Mouse (Mus musculus): ENCODE data around the gene Prkcq.

Prkcq gene

DNA sequence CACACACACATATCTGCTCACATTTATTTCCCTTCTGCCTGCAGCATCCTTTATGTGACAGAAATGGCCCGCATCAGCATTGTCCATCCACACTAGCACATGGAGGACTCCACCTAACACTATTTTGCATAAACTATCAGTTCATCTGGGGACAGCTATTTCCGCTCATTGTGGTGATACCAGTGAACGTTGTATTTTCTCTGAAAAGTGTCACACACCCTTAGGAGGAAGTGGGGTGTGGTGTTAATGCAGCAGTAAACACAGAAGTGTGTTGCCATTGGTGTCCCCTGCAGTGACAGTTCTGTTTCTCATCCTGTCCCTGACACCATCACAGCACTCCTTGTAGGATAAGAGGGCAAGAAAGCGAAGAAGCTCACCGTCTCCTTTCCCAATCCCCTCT is 46.2 kb downstream of the Prkcq start:
- no peak for DNase-seq (ENCODE audit: inconsistent ontology term)

DNA sequence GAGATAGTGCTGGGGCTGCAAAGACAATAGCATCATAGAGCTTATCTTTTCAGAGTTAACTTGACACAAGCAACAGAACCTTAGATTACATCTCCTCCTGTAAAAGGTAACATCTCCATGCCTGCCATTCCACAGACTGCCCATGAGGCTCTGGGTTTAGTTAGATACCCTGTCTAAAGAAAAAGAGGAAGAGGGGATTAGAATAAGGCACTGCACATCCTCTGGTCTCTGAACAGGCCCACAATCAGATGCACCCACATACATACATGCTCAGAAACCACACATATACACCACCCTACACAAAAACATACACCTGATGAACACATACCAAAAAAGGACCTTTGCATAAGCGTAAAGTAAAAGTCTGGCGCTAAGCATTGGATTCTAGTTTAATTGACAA is 47.4 kb downstream of the Prkcq start:
- DNase-seq (ENCODE audit: inconsistent ontology term) = no peak

DNA sequence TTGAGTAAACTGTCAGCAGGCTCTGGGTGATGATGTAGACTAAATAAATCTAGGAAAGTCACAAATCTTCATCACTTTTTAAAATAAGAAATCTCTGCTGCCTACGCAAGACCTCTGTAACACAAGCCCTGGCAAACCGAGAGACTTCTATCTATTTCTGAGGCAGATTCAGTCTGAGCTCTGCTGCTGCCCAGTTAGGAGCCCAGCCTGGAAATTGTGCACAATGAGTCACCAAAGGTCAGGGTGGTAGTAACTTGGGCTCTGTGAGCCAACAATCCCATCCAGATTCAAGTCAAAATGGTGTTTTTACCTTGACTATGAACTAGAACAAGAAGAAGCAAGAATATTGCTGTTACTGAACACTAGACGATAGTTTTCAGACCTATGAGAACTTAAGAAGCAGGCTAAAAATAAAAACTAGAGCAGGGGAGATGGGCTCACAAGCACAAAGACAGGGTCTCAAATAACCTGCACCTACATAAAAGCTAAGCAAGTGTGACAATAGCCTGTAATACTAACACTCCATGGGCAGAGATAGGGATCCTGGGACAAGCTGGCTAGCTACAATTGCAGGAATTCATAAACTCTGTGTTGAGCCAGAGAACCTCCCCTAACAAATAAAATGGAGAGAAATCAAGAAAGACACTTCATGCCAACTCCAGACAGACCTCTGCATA is 53.0 kb downstream of the Prkcq start:
- no peak for DNase-seq (ENCODE audit: inconsistent ontology term)

DNA sequence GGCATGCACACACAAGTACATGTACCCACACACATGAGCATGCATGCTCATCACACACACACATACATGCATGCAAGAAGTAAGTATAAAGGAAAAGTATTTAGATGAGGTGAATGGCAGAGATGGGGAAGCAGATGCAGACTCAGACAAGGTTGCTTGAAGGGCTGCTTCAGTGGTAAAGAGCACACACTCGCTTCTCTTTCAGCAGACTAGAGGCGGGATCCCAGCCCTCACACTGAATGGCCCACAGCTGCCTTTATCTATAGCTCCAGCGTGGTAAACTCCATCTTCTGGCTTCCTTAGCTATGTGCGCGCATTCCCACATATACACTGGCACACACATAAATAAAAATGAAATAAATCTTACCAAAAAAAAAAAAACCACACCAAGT is 53.6 kb downstream of the Prkcq start:
- DNase-seq (ENCODE audit: inconsistent ontology term) = no peak

DNA sequence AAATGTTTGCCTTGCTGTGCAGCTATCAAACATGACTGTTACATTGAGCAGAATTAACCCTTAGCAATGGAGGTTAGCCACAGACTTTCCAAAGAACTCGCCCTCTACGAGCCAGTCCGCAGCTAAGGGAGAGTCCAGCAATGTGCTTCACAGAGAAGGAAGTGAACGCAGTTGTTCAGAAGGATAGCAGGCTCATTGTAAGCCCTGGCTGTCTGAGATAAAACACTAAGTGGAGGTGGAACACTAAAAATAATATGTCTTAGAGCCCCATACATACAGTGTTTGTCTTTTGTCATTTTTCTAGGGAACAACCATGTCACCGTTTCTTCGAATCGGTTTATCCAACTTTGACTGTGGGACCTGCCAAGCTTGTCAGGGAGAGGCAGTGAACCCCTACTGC is 54.6 kb downstream of the Prkcq start:
- no peak for DNase-seq (ENCODE audit: inconsistent ontology term)

DNA sequence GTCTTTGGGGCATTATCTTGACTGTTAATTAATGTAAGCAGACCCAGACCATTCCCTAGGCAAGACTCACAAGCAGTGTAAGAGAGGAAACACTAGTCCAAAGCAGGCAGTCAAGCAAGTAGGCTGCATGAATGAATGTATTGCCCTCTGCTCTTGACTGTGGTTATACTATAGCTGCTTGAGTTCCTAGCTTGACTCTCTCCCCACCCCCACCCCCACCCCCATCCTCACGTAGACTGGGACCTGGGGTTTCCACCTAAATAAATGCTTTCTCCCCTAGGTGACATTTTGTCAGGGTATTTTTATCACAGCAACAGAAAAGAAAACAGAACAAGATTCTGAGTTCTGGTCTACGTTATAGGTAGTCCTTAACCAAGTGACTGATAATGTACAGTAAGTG is 57.2 kb downstream of the Prkcq start:
- DNase-seq (ENCODE audit: inconsistent ontology term) = no peak

DNA sequence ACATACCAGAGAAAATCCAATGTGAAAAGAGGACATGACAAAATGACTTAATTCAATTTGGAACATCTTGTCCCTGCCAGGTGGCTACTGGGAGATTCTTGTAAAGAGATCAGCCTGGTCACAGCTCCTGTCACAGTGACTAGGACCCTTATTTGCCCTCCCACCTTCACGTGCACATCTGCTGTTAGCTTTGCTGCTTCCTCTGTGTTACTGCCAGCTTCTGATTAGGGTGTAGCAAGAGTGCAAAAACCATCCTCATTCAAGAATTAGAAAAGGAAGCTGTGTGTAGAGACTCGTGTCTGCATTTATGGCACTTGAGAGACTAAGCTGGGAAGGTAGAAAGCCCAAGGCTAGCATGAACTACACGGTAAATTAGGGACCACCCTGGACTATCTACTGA is 59.2 kb downstream of the Prkcq start:
- no peak for DNase-seq (ENCODE audit: inconsistent ontology term)

DNA sequence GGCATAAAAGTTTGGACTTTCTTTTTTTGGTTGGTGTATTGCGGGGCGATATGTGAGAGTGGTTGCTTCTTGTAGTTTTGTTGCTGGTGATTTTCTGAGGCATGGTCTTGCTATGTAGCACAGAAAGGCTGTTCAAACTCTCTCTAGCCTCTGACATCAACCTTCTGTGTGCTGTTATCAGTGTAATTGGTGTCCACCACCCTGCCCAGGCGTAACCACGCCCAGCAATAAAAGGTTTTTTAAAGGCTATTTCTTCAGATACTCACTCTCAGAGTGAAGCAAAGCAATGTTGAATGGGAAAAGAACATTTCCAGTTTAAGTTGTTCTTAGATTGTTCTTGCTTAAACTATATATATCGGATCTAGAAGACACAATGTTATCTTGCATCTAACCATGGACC is 60.1 kb downstream of the Prkcq start:
- DNase-seq (ENCODE audit: inconsistent ontology term) = no peak

DNA sequence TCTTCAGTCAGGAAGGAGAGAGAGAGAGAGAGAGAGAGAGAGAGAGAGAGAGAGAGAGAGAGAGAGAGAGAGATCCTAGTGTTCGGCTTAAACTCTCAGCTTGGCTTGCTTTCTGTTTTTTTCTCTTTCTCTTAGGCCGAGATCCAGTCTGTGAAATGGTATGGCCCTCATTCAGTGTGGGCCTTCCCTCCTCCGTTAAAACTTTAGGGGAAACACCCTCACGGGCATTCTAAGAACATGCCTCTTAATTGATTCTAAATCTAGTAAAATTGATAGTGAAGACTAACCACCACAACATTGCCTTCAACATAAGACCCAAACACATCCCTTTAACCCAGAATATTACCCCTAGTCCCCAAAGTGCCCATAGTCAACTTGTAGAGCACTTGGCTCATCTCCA is 66.3 kb downstream of the Prkcq start:
- no peak for DNase-seq (ENCODE audit: inconsistent ontology term)

DNA sequence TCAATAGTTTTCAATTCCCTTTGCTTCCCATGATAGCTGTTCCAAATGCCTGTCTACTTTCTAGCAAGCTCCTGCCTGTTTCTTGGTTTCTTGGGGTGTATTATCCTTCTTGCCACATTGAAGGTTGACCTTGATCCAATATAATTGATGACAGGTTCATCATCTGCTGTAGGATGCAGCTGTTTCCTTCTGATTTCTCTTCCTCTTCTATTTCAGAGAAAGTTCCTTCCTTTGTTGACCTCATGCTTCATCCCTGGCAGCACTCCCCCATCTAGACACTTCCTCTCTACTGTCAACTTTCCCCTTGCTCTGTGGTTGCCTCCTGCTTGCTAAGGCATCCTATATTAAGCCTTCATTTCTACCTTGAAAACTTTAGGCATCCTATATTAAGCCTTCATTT is 67.6 kb downstream of the Prkcq start:
- no peak for DNase-seq (ENCODE audit: inconsistent ontology term)

DNA sequence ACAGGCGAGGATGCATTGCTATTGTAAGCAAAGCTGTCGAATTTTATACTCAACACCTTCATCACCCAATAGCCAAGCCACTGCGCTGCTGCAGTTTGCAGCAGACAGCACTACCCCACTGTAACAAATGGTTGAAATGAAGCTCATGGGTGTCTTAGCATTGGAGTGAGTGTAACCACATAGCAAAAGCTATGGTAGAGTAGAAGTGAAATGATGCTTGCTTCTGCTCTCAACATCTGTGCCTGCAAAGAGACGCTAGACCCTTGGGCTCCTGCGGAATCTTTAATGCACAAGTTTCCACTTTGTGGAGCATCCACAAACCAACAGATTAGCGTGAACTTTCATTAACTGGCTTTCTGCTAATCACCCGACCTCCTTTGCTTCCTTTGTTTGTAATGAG is 74.0 kb downstream of the Prkcq start:
- DNase-seq (ENCODE audit: inconsistent ontology term) = no peak

DNA sequence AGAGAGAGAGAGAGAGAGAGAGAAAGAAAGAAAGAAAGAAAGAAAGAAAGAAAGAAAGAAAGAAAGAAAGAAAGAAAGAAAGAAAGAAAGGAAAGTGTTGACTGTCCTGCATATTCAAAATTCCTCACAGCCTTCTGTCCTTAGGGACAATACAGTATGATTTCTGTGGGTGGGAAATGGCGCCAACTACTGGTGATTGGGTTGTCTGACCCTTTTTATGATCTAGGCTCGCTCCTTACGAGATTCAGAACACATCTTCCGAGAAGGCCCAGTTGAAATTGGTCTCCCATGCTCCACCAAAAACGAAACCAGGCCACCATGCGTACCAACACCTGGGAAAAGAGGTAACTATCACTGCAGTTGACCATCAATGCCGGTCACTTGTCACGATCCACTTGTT is 82.0 kb downstream of the Prkcq start:
- peak; percentile 48 for DNase-seq (ENCODE audit: inconsistent ontology term)

DNA sequence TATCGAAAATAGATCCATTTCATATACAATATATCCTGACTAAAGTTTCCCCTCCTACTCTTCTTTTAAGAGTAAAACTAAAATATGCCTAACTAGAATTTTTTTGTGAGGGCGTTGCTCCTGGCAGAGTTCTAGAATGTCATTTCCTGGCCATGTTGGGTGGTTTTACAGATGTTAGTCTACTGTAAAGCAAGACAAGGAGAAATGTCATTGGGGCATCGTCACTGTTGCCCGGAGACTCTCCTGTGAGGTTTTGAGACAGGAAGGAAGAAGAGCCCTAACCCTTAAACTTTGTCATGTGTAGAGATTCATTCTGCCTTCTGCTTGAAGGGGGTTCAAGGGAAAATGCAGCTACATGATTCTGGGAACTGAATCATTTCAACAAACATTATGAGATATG is 82.5 kb downstream of the Prkcq start:
- DNase-seq (ENCODE audit: inconsistent ontology term) = no peak

DNA sequence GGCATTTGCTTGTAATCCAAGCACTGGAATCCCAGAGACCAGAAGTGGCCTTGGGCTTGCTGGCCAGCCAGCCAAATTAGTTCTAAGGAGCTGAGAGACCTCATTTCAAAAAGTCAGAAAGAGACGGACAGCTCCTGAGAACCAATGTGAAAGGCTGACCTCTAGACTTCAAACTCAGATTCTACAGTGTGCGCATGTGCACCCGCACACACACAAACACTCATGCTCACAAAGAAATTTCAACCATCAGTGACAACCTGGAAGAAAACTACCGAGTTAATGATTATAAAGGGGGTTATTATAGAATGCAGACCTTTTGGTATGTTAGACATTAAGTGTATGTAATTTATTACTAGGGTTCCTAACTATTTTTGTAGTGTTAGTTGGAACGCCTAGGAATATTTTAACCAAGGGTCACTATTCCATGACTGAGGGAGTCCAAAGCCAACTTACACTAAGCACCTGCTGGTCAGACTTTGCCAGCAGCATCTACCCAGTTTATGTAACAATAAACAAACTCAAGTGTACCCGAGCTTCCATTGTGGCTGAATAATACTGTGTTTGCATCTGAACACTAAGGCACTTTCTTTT is 85.4 kb downstream of the Prkcq start:
- no peak for DNase-seq (ENCODE audit: inconsistent ontology term)

DNA sequence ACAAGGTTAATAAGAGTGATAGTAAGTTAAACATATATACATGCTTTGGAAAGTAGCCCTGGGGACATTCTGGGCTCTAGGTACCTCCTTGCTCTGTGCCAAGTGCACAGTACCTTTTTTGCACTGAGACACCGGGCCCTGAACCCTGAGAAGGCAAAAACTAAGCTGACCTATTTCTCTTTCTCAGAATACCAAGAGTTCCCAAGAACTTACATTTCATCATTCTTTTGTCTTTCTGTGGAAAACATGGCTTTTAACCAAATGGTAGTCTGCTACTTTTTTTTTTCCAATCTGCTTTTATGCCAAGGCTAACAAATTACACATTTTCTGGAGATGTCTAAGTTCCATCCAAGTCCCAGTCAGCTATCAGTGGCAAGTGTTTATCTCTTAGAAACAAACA is 86.3 kb downstream of the Prkcq start:
- DNase-seq (ENCODE audit: inconsistent ontology term) = peak; percentile 65

DNA sequence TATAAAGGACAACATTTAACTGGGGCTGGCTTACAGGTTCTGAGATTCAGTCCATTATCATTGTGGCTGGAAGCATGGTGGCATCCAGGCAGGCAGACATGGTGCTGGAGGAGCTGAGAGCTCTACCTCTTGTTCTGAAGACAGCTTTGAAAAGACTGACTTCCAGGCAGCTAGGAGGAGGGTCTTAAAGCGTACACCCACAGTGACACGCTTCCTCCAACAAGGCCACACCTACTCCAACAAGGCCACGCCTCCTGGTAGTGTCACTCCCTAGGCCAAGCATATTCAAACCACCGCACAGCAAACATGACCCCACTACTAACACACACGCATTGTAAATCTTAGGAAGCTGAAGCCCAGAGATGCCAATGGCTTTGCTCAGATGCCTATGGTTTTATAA is 87.5 kb downstream of the Prkcq start:
- no peak for DNase-seq (ENCODE audit: inconsistent ontology term)

DNA sequence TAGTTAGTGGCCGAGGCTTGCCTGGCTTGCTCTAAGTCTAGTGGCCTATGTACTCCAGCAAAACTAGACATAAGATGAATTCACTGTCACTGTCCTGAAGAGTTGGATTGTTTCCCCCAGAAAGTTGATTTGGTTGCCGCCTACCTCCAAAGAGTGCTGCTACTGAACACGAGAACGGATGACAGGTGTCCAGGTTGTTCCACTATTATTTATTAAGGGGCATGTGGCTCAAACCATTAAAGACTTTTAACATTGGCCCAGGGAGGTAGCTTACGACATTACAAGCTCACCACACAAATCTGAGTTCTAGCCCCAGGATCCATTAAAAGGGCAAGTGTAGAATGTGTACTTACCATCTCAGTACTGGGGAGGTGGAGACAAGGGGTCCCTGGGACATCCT is 92.9 kb downstream of the Prkcq start:
- DNase-seq (ENCODE audit: inconsistent ontology term) = no peak

DNA sequence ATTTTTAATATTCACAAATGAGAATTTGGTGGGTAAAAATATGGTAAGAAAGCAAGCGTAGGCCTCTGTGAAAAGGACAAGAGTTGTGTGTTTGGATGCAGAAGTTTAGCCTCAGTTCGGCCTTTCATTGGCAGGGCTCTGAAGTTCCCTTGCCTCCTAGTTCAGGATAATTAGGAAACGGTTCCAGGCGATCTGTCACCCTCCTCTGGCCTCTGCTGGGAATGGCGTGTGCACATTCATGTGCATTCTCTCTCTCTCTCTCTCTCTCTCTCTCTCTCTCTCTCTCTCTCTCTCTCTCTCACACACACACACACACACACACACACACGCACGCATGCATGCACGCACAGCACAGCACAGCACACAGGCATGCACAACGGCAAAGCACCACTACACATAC is 93.5 kb downstream of the Prkcq start:
- no peak for DNase-seq (ENCODE audit: inconsistent ontology term)

DNA sequence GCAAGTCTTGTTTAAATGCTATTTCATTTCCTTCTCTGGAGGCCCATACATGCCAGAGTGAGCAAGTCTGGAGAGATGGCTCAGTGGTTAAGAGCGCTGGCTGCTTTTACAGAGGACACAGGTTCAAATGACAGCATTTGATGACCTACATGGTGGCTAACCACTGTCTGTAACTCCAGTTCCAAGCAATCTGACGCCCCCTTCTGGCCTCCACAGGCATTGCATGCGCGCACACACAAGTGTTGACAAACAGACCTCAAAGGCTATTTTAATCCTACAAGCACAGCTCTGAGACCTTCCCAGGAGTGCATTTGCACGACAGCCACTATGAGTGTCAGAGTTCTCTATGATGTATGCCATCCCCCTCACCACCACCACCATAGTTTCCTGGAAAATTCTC is 94.4 kb downstream of the Prkcq start:
- no peak for DNase-seq (ENCODE audit: inconsistent ontology term)

DNA sequence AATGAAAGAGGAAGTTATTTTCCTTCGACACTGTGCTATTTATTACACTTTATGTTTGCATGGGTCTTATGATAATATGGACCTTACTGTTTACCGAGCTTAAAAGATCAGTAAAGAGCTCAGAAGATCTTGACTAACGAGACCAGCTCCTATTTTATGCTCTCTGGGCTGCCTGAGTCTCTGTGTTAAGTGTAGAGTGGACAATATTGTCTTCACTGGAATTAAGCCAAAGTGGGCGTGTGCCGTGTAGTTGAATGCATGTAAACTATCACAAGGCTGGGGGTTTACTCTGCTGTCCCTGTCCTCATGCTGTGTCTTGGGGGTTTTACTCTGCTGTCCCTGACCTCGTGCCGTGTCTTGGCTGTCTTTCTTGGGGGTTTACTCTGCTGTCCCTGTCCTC is 107.1 kb downstream of the Prkcq start:
- DNase-seq (ENCODE audit: inconsistent ontology term) = no peak

DNA sequence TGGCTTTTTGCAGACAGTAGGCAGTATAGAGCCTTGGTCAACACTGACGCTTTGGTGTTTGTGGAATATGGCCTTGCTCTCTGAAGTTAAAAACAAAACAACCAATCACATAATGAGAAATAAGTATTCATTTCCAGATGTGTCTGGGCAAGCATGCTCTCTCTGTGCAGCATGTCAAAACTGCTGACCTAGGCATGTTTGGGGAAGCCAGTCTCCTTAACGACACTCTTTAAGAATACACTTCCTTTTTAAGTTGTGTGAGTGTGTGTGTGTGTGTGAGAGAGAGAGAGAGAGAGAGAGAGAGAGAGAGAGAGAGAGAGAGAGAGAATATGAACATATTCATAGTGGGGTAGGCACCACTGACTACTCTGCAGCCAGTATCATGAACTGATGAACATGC is 108.3 kb downstream of the Prkcq start:
- no peak for DNase-seq (ENCODE audit: inconsistent ontology term)

DNA sequence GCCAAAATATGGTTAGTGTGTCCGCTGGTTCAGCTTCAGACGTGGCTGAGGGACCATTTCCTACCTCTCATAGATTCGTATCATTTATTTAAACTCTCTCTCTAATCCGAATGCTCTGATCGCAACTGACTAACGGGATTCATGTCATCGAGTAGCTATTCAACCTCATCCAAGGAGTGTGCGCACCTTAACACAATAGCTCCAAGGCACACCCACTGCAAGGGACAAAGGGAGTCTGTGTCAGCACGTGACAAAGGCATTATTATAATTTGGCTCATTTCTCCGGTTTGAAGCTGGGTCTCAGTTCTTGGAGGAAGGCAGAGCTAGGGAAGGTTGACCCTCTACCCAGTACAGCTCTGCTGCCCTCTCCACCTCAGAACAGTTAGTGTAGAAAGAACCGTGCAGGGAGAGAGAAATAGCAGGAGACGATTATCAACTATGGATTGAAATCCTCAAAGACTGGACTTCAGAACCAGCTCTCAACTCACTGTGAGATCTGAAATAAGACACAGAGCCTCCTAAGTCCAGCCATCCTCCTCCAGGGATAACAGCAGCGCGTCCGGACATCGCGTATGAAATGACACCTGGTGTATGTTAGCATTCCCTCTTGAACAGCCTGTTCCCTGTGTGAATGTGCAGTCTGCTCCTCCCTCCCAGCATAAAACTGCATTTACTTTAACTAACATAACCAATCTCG is 116.1 kb downstream of the Prkcq start:
- DNase-seq (ENCODE audit: inconsistent ontology term) = no peak

DNA sequence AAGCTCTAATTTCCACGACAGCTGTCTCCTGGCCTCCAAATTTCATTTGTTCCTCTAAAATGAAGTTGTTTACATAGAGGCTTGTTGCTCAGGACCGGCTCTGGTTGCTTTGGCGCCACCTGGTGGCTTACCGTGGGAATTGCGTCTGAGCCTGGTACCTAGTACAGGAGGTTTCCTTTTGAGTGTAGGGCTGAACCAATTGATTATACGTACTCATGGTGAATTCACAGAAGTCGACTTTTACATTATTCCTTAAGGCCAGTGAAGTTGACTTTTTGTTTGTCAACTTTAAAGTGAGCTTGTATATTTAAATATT is 116.6 kb downstream of the Prkcq start:
- DNase-seq (ENCODE audit: inconsistent ontology term) = peak; percentile 27

DNA sequence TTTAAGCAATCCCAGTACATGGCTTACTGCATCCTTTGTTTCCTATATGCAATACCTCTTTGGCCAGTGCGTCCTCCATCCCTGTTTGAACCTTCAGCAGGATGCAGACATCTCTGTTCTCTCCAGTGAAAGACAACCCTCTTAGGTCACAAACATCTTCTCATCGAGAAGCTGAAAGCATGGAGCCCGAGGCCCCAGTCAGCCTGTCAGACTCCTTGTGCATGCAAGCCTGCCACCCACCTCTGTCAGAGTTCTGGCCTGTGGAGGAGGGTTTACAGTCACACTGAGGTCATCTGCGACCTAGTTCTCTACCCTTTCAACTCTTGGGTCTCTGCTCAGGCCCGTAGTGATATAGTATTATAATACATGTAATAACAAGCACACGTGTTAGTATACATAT is 119.0 kb downstream of the Prkcq start:
- DNase-seq (ENCODE audit: inconsistent ontology term) = no peak
